Mouse (Mus musculus): ENCODE data around the gene Ush2a.

Ush2a gene

DNA sequence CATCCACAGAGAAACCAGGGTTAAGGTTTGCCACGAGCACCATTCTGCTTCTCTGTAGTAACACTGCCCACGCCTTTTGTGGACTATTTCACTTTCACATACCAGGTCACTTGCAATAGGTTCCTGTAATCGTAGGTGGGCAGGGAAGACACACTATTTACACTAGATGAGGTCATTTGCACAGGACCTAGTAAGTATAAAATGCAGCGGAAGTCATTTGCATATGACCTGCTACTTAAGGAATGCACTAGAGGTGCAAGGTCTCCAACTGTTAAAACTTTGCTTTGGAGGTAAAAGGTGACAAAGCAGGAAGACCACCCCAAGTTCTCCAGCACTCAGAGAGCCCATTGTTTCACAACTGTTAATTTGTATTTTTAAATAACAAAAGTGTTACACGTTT, 744.4 kb downstream of the Ush2a start:
- peak in 1 of 2 experiments; percentile 15 for DNase-seq (ENCODE audit: low spot score in 2 of 2)

DNA sequence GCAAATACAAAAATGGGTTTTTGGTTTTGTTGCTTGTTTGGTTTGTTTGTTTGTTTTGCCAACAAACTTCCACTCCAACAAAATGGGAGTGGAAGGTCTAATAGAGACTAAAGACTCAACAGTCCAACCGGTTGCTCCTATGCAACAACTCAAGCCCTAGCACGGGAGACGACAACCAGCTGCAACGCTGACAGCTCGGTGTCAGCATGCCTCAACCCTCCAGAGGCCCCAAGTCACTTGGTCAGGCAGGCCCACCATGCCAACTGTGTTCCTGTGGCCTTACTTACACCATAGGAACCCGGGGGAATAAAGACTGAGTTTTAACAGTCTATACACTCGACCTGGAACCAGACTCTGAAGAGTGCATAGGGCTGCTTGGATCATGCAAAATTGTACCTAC, 745.0 kb downstream of the Ush2a start:
- DNase-seq (ENCODE audit: low spot score in 2 of 2), result no peak

DNA sequence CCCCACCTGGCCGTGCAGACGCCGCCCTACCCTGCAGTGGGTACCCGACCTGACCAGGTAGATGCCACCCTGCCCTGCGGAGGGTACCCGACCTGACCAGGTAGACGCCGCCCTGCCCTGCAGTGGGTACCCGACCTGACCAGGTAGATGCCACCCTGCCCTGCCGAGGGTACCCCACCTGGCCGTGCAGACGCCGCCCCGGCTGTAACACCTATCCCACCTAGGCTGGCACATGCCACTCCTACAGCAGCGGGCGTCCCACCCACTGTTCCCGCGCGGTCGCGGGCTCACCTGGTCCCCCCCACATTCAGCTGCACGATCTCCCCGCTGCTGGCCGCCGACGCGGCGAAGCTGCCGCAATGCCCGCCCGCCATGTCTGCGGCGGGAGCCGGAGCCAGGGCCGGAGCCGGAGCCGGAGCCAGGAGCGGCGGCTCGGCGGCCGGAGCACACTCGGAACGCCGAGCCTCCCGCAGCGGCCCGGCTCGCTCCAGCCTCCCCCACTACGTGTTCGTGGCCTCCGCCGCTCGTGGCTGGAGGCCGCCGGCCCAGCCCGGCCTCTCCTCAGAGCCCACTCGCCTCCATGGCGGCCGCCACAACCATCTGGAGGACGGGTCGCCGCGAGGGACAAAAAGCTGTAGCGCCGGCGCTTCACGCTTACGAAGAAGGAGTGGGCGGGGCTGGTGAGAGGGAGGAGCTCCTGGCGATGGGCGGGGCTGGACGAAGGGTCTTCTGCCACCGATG, 745.6 kb downstream of the Ush2a start, which contains the start of gene Kctd3:
Kctd3 (minus strand) TSS at position 603 of the 741 bp plus-strand sequence.
- DNase-seq (ENCODE audit: low spot score in 2 of 2), result peak; percentile 85 to 94

DNA sequence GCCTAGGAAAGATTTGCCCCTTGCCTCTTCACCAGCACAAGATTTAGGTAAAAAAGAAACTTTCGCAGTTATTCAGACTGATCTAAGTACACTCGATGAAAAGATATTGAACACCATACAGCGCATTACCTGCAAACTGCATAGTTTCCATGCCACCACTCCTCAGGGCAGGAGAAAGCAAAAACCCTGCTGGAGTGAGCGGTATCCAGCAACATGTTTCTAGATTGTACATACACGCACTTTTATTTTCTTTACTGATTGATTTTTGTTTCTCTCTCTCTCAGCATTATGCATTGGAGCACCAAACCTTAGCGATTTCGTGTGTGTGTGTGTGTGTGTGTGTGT, 746.1 kb downstream of the Ush2a start:
- DNase-seq (ENCODE audit: low spot score in 2 of 2), result no peak

DNA sequence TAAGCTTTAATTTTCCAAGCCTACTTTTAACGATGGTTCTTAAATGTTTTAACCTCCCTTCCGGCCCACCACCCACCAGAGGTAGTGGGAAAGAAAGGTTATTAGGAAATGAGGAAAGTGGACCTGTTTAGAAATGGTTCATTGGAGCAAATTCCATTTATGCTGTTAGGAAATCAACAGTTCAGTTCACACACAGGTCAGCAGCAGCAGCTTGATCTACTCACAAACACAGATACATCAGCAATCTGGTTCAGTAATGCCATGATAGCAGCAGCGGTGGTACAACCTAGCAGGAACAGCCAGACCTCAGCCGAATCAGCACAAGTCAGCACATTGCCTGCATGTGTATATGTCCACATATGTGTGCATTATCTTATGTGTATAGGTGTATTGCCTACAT, 748.8 kb downstream of the Ush2a start:
- DNase-seq (ENCODE audit: low spot score in 2 of 2), result no peak

DNA sequence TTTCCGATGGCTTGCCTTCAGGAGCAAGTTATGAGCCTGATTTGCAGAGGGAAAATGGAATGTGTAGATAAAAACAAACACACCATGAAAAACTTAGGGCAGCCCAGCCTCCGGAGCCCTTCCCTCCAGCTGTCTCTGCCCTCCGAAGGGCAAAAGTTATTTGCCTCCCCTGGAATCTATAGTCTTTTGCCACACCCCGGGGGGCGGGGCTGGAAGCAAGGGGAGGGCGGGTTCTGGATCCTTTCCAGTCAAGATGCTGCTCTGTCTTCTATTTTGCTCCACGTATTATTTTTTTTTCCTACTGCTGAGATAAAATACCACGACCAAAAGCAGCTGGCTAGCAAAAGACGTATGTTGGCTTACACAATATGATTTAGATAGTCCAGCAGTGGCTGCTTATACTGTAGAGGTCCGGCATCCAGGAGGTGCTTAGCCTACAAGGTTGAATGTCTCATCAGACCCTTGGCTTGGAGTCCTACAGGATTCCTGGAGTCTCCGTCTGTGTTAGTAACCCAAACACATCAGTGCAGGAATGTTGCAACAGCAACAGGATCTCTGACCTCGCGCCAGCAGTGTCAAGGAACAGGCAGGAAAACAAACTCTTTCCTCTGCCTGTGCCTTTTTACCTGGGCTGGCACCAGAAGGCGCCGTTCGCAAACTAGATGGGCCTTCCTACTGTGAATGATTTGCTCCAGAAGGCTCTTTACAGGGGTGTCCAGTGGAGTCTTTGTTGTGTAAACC, 751.2 kb downstream of the Ush2a start:
- no peak for DNase-seq (ENCODE audit: low spot score in 2 of 2)

DNA sequence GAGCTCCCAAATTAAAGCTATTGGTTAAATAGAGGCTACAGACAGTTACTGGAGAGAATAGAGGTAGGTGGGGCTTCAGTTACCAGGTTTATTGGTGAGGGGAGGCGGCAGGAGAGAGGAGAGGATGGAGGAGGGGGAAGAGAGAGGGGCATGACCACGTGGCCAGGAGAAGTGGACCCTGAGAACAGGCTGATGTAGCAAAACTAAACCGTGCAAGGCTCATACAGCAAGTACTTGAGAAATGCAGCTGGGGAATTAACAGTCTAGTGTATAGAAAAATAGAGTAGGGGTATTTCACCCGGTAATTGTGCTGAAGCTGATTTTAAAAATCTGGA, 751.7 kb downstream of the Ush2a start:
- DNase-seq (ENCODE audit: low spot score in 2 of 2), result no peak

All from natural killer cell, adult 2 months (primary cell).